Mouse (Mus musculus): ENCODE results near the gene Fbxo4.

Fbxo4 gene

GRCm38 (mm10) chr15:3978279-3978678 is 1.1 kb downstream of the Fbxo4 start:
- no peak for DNase-seq

GRCm38 (mm10) chr15:3973300-3973699 is 6.1 kb downstream of the Fbxo4 start:
- DNase-seq, result no peak

GRCm38 (mm10) chr15:3970193-3970592 is 9.2 kb downstream of the Fbxo4 start:
- DNase-seq, result no peak

- DNase-seq, result no peak
Measured at GRCm38 (mm10) chr15:3969743-3970142, 9.6 kb downstream of the Fbxo4 start.

- DNase-seq, result peak; percentile 69
Measured at GRCm38 (mm10) chr15:3962251-3962650, 17.1 kb downstream of the Fbxo4 start.

- peak; percentile 32 for DNase-seq
Measured at GRCm38 (mm10) chr15:3960094-3960493, 19.3 kb downstream of the Fbxo4 start.

GRCm38 (mm10) chr15:3957982-3958381 is 21.4 kb downstream of the Fbxo4 start:
- DNase-seq, result peak; percentile 79

- DNase-seq, result peak; percentile 19
Measured at GRCm38 (mm10) chr15:3954971-3955370, 24.4 kb downstream of the Fbxo4 start.

GRCm38 (mm10) chr15:3938132-3938531 is 41.2 kb downstream of the Fbxo4 start:
- DNase-seq, result no peak

- peak; percentile 72 for DNase-seq
Measured at GRCm38 (mm10) chr15:3936056-3936455, 43.3 kb downstream of the Fbxo4 start.

GRCm38 (mm10) chr15:3933466-3933865 is 45.9 kb downstream of the Fbxo4 start:
- peak; percentile 58 for DNase-seq

GRCm38 (mm10) chr15:3931931-3932330 is 47.4 kb downstream of the Fbxo4 start:
- DNase-seq, result peak; percentile 58
